Mouse (Mus musculus) hindbrain, embryonic 11.5 days (tissue): Measurements from ENCODE around the gene Ptpn1. TPM values are rescaled to one million over a fixed set of nuclear protein-coding genes. Genes with fewer than 3 reads are reported as not detected.
A peak's percentile ranks its signal among the peaks of the same experiment; 100 is the strongest.

ENCODE experiments used
- ATAC-seq: fragments of 200-750 bp; cut with Nextera tagmentation; 2 replicates; pipeline ENCODE4 v1.8.0; 2017; ENCODE audit warnings: mild to moderate bottlenecking, moderate TSS enrichment, moderate library complexity; ENCODE audit not compliant: low FRiP score
- DNase-seq: peaks from one replicate; pipeline ENCODE4 v3.0.0-alpha.2; 2015; ENCODE audit warnings: low spot score
- H3K27ac ChIP-seq: fragments of 300-500 bp; sonication (generic); 2 replicates; pipeline ENCODE4 v1.5.1; 2014; ENCODE audit warnings: mild to moderate bottlenecking, low read depth, low read length
- H3K27me3 ChIP-seq: fragments of 300-500 bp; sonication (generic); 2 replicates; pipeline ENCODE4 v1.6.1; 2014; ENCODE audit warnings: mild to moderate bottlenecking, low read length, moderate library complexity, mixed read lengths; ENCODE audit not compliant: control insufficient read depth, insufficient read depth
- H3K36me3 ChIP-seq: fragments of 300-500 bp; sonication (generic); 2 replicates; pipeline ENCODE4 v1.6.1; 2014; ENCODE audit warnings: mild to moderate bottlenecking, low read length, moderate library complexity, mixed read lengths; ENCODE audit not compliant: control insufficient read depth, insufficient read depth
- H3K4me1 ChIP-seq: fragments of 300-500 bp; sonication (generic); replicated peaks from 2 replicates; pipeline ENCODE4 v1.6.1; 2014; ENCODE audit warnings: low read length, mixed read lengths; ENCODE audit not compliant: control insufficient read depth, insufficient read depth
- H3K4me2 ChIP-seq: fragments of 300-500 bp; sonication (generic); replicated peaks from 2 replicates; pipeline ENCODE4 v1.6.1; 2014; ENCODE audit warnings: mild to moderate bottlenecking, low read depth, low read length
- H3K4me3 ChIP-seq: fragments of 300-500 bp; sonication (generic); 2 replicates; pipeline ENCODE4 v1.5.1; 2014; ENCODE audit warnings: low read depth, low read length
- H3K9ac ChIP-seq: fragments of 300-500 bp; sonication (generic); 2 replicates; pipeline ENCODE4 v1.6.1; 2014; ENCODE audit warnings: low read depth, low read length
- H3K9me3 ChIP-seq: fragments of 300-500 bp; sonication (generic); 2 replicates; pipeline ENCODE4 v1.6.1; 2016; ENCODE audit warnings: low read length; ENCODE audit not compliant: control insufficient read depth
- WGBS: fragments of 180-500 bp; shearing (Covaris S2); extraction: QIAGEN DNeasy Blood & Tissue Kit; methylation state at CpG from one replicate; pipeline ENCODE4 v1.1.7; 2014; 5-methylcytosine and 5-hydroxymethylcytosine counted together
- polyA plus RNA-seq: library from polyadenylated mRNA; unstranded; fragments of >200 nt; fragmentation: Nextera tagmentation; extraction: Ambion mirVana; gene quantifications from 2 replicates; pipeline ENCODE4 v1.2.1, GENCODE M21; 2014

The Ptpn1 gene
- polyA plus RNA-seq, 1 experiment from 2014 or later, result 90.3 TPM

- H3K27ac ChIP-seq, result no peak overlapping the region
- no peaks in the 10 kb centered on the region for H3K27me3 ChIP-seq
- ATAC-seq (no peak), DNase-seq (no peak)
- no peak overlapping the region for H3K4me3 ChIP-seq
- no peak overlapping the region for H3K4me2 ChIP-seq
- H3K9ac ChIP-seq, result no peak overlapping the region
- H3K9me3 ChIP-seq, result no peaks in the 10 kb centered on the region
- WGBS, result 66% methylated on average over 3 of the region's 3 CpGs
- H3K36me3 ChIP-seq, result no peaks in the 10 kb centered on the region
- H3K4me1 ChIP-seq, result no peaks in the 10 kb centered on the region
Observed at GRCm38 (mm10) chr2:167910178-167910540, 21.7 kb upstream of the Ptpn1 start.

- no peaks in the 10 kb centered on the region for H3K9me3 ChIP-seq
- H3K27ac ChIP-seq, result no peak overlapping the region
- no peak overlapping the region for H3K9ac ChIP-seq
- H3K4me2 ChIP-seq, result no peak overlapping the region
- no peaks in the 10 kb centered on the region for H3K36me3 ChIP-seq
- DNase-seq, result no peak
- 90% methylated on average over 5 of the region's 5 CpGs for WGBS
- no peaks in the 10 kb centered on the region for H3K27me3 ChIP-seq
- no peak for ATAC-seq
- H3K4me1 ChIP-seq, result no peaks in the 10 kb centered on the region
- H3K4me3 ChIP-seq, result no peak overlapping the region
Observed at GRCm38 (mm10) chr2:167911511-167911910, 20.3 kb upstream of the Ptpn1 start.

DNA sequence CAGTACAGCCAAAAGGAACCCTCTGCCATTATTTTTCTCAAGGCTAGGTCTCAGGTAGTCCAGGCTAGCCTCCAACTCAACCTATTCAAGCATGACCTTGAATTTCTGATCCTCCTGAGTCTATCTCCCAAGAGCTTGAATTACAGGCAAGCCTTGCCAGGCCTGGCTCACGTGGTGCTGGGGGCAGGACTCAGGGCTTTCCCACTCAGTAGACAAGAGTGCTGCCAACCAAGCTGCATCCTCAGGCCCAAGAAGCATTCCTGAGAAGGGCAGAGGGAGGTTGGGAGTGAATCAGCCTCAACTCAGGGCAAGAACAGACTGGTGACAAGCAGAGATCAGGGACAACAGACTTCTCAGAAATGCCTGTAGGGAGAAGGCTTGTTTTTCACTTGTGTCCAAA lies 12.8 kb upstream of the Ptpn1 start:
- Histone ChIP-seq H3K4me1 (no peaks in the 10 kb centered on the region), H3K9ac (no peak overlapping the region), H3K27ac (no peak overlapping the region), H3K27me3 (no peaks in the 10 kb centered on the region), H3K4me2 (no peak overlapping the region), H3K36me3 (no peaks in the 10 kb centered on the region), H3K4me3 (no peak overlapping the region), H3K9me3 (no peaks in the 10 kb centered on the region)
- DNase-seq (no peak), ATAC-seq (no peak)
- 50% methylated on average over 1 of the region's 1 CpGs for WGBS

DNA sequence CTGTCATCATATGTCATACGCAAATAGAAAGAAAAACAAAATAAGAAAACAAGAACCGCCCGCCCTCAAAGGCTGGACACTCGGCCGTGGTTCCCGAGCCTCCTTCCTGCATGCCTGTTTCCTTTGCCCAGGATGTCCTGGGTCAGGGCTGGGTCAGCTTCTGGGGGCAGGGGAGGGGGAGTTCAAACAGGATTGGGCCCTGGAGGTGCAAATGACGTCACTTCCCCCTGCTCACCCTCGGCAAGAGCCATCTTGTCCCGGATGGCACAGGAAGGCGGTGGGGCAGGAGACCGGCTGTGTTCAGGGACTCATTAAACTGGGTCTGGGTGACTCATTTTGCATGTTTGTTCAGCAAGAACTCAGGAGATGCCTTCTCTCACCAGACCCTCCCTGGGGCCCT lies 11.8 kb upstream of the Ptpn1 start:
- Histone ChIP-seq H3K36me3 (no peaks in the 10 kb centered on the region), H3K4me2 (no peak overlapping the region), H3K27me3 (no peaks in the 10 kb centered on the region), H3K9ac (no peak overlapping the region), H3K4me3 (no peak overlapping the region), H3K9me3 (no peaks in the 10 kb centered on the region), H3K27ac (no peak overlapping the region), H3K4me1 (no peaks in the 10 kb centered on the region)
- no peak for ATAC-seq
- DNase-seq, result no peak
- WGBS, result 76% methylated on average over 11 of the region's 11 CpGs

DNA sequence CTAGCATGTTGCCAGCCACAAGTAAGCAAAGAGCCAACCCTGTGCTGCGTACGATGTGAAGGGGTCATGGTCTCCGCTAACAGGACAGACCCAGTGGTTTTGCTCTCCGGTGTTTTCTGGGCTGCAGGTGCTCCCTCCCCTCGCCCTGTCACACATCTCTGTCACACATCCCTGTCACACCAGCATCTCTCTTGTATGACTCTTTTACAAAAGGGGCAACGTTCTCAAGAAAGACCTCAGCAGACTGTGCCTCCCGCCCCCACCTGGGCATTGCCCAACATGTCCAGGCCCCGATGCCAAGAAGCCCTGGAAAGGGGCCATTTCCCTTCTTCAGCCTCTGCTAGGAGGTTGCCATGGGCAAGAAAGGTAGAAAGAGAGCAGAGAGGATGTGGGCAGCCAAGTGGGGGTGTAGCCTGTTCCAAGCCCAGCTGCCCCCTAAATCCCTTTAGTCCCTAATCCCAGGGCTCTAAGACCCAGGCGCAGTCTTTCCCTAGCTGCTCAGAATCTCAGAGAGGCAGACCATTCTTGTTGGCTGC lies 10.8 kb upstream of the Ptpn1 start:
- no peak for ATAC-seq
- no peaks in the 10 kb centered on the region for H3K36me3 ChIP-seq
- DNase-seq, result no peak
- no peaks in the 10 kb centered on the region for H3K9me3 ChIP-seq
- no peaks in the 10 kb centered on the region for H3K27me3 ChIP-seq
- no peak overlapping the region for H3K4me2 ChIP-seq
- H3K9ac ChIP-seq, result no peak overlapping the region
- WGBS, result 92% methylated on average over 9 of the region's 9 CpGs
- no peaks in the 10 kb centered on the region for H3K4me1 ChIP-seq
- no peak overlapping the region for H3K4me3 ChIP-seq
- no peak overlapping the region for H3K27ac ChIP-seq

DNA sequence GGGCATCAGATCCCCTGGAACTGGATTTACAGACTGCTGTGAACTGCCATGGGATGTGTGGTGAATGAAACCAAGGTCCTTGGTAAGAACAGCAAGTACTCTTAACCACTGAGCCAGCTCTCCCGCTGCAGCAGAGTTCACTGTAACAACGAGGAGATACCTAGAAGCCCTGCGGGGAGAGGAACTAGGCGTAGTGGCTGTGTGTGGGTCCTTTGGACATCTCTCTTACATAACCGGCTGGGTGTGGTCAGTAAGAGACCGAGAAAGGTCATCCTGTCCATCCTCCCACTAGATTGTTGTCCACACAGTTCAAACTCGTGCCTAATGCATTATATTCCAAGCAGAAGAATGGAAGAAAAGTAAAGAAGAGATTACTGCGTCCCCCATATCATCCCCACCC lies 10.0 kb upstream of the Ptpn1 start:
- Histone ChIP-seq H3K4me3 (no peak overlapping the region), H3K36me3 (no peaks in the 10 kb centered on the region), H3K9ac (no peak overlapping the region), H3K4me1 (no peaks in the 10 kb centered on the region), H3K4me2 (no peak overlapping the region), H3K27ac (no peak overlapping the region), H3K9me3 (no peaks in the 10 kb centered on the region), H3K27me3 (no peaks in the 10 kb centered on the region)
- WGBS, result 85% methylated on average over 8 of the region's 8 CpGs
- no peak for ATAC-seq
- no peak for DNase-seq

DNA sequence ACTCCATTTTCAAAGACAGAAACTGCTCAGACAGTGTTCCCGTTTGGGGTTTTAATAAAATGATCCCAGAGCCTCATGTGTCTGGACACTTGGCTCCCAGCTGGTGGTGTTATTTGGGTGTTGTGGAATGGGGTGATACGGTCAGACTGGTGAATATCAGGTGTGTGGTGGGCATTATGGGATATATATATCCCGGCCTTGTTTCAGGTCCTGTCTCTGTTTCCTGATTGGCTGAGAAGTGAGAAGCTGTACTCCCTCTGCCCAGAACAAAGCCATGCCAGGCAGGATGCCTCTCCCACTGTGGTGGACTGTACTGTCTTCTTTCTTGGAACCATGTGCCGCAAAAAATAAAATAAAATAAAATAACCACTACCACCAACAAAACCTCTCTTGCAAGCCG lies 7.8 kb upstream of the Ptpn1 start:
- DNase-seq (no peak), ATAC-seq (no peak)
- no peaks in the 10 kb centered on the region for H3K27me3 ChIP-seq
- H3K9me3 ChIP-seq, result no peaks in the 10 kb centered on the region
- WGBS, result 90% methylated on average over 5 of the region's 5 CpGs
- H3K4me3 ChIP-seq, result no peak overlapping the region
- no peak overlapping the region for H3K9ac ChIP-seq
- H3K4me1 ChIP-seq, result no peaks in the 10 kb centered on the region
- no peaks in the 10 kb centered on the region for H3K36me3 ChIP-seq
- no peak overlapping the region for H3K27ac ChIP-seq
- no peak overlapping the region for H3K4me2 ChIP-seq

GRCm38 (mm10) chr2:167924803-167925604 lies 6.9 kb upstream of the Ptpn1 start:
- Histone ChIP-seq H3K9ac (peak overlapping the region; percentile 8; the same call in 1 of the 2 replicates), H3K4me1 (no peaks in the 10 kb centered on the region), H3K27ac (no peak overlapping the region), H3K36me3 (no peaks in the 10 kb centered on the region), H3K4me3 (peak overlapping the region; percentile 34), H3K9me3 (no peaks in the 10 kb centered on the region), H3K27me3 (no peaks in the 10 kb centered on the region), H3K4me2 (peak overlapping the region; percentile 70)
- ATAC-seq, result peak; percentile 51
- WGBS, result 5% methylated on average over 29 of the region's 29 CpGs
- DNase-seq, result peak; percentile 83
